28 mouse cellular contexts compared by ENCODE assay signal in the genomic region with DNA sequence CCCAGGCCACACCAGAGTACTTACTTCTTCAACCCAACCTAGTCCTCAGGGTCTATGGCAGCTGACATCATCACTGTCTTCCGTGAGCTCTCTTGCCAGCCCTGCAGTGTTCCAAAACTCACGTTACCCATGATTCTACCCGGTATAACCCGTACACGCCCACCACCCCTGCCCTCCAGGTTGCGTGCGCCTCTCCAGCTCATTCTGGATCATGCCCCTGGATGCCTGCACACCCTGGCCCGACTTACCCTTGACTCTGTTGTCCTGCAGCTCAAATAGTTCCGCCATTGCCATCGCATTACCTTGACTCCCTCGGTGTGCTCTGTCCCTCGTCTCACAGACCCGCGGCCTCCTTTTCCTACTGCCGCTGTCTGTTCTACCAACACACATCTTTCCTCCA. TPM values are rescaled to one million over a fixed set of nuclear protein-coding genes. Genes with fewer than 3 reads are reported as not detected.
"Had no signal": no experiment of that assay in that cellular context is flagged by ENCODE, and none has a peak within 500 bp of the region (broad histone marks: within the 10 kb centered on the region; RNA-seq: fewer than 3 reads in every experiment).

Gene Spata31d1a (minus strand): TSS at position 101 of the 400 bp plus-strand sequence.

- H3K9me3 ChIP-seq: limb, embryonic 12.5 days; limb, embryonic 15.5 days; midbrain, embryonic 12.5 days; midbrain, embryonic 15.5 days; neural tube, embryonic 13.5 days had no signal

- H3K4me3 ChIP-seq: left cerebral cortex, adult 2 months; limb, embryonic 12.5 days; limb, embryonic 15.5 days; midbrain, embryonic 12.5 days; midbrain, embryonic 15.5 days; myocyte; neural tube, embryonic 13.5 days had no signal

- ATAC-seq: intestine, embryonic 16.5 days; liver, postnatal 0 days; lung, postnatal 0 days; midbrain, embryonic 15.5 days had no signal

- H3K27ac ChIP-seq: left cerebral cortex, adult 2 months; limb, embryonic 12.5 days; limb, embryonic 15.5 days; liver, embryonic 14.5 days; macrophage; midbrain, embryonic 12.5 days; midbrain, embryonic 15.5 days; neural tube, embryonic 13.5 days had no signal

- H3K9ac ChIP-seq: limb, embryonic 12.5 days; limb, embryonic 15.5 days; liver, embryonic 14.5 days; liver, postnatal 0 days; lung, embryonic 14.5 days; midbrain, embryonic 12.5 days; midbrain, embryonic 15.5 days; neural tube, embryonic 13.5 days had no signal

- DNase-seq: kidney, adult 18-20 months; kidney, adult 9 months; kidney, postnatal 36 days; layer of hippocampus, postnatal 36 days; left cerebral cortex, postnatal 4 days; liver, postnatal 0 days; lung, embryonic 14.5 days; thymus, adult 18-20 months; thymus, postnatal 36 days had no signal

- H3K36me3 ChIP-seq: limb, embryonic 12.5 days; limb, embryonic 15.5 days; midbrain, embryonic 12.5 days; midbrain, embryonic 15.5 days; neural tube, embryonic 13.5 days had no signal

- H3K4me2 ChIP-seq: limb, embryonic 12.5 days; limb, embryonic 15.5 days; liver, embryonic 11.5 days; lung, embryonic 14.5 days; midbrain, embryonic 12.5 days; midbrain, embryonic 15.5 days; neural tube, embryonic 13.5 days had no signal

- H3K4me1 ChIP-seq: limb, embryonic 12.5 days; limb, embryonic 15.5 days; midbrain, embryonic 12.5 days; midbrain, embryonic 15.5 days; neural tube, embryonic 13.5 days had no signal

- H3K27me3 ChIP-seq: limb, embryonic 15.5 days; midbrain, embryonic 15.5 days; neural tube, embryonic 13.5 days had no signal

RNA-seq across cellular contexts. Expression of gene Spata31d1a, which starts in this region (rescaled TPM):
- total RNA-seq: monocyte, adult 5-6 weeks; neutrophil, adult 5-6 weeks had no signal
- polyA plus RNA-seq: intestine, embryonic 16.5 days; kidney, embryonic 16.5 days; limb, embryonic 12.5 days; limb, embryonic 15.5 days; liver, embryonic 14.5 days; lung, embryonic 14.5 days; macrophage; myocyte; small intestine, adult 2 months; spleen, adult 2 months; stomach, embryonic 16.5 days; urinary bladder, adult 2 months had no signal
